Mouse (Mus musculus) gastrocnemius, postnatal 36 days (tissue): Measurements from ENCODE around the gene Gm5565. TPM values are rescaled to one million over a fixed set of nuclear protein-coding genes. Genes with fewer than 3 reads are reported as not detected.

ENCODE experiments used
- total RNA-seq, 2 experiments: library from RNA; stranded (reverse); gene quantifications; 2 replicates each; pipeline ENCODE4 v1.2.3; 2021

Gene Gm5565
- total RNA-seq, 2 experiments from 2014 or later: not detected

Other genes with a start within 250 kb of the Gm5565 start
- gene Cyp3a25, start 150.9 kb downstream of the Gm5565 start, total RNA-seq: under 1 TPM in 1 of 2 experiments, not detected in 1; 0.18 TPM
- gene Cyp3a59, start 81.3 kb downstream of the Gm5565 start, total RNA-seq: not detected
- not detected for gene Gm6309, start 10.2 kb upstream of the Gm5565 start, total RNA-seq
- 1 to 10 TPM in 1 of 2 experiments, under 1 TPM in 1; 0.59 to 1.0 TPM for gene 1700001J03Rik, start 24.8 kb upstream of the Gm5565 start, total RNA-seq
- gene Rnf6, start 61.0 kb upstream of the Gm5565 start, total RNA-seq: 10 to 100 TPM; 29.7 to 35.9 TPM
- 10 to 100 TPM; 15.4 to 16.7 TPM for gene Cdk8, start 70.7 kb upstream of the Gm5565 start, total RNA-seq
- gene Wasf3, start 224.4 kb upstream of the Gm5565 start, total RNA-seq: under 1 TPM; 0.82 to 0.91 TPM